Mouse (Mus musculus) testis, adult 2 months (tissue): ENCODE results near the gene Sp9.

Experiments used
- CTCF ChIP-seq: fragments of 200-500 bp; IDR thresholded peaks from 2 replicates; pipeline ENCODE4 v1.5.1; 2012; ENCODE audit warnings: low read depth, mild to moderate bottlenecking, inconsistent platforms, low read length, moderate library complexity; ENCODE audit not compliant: control insufficient read depth, insufficient read depth, insufficient replicate concordance
- POLR2A ChIP-seq: fragments of 200-500 bp; IDR thresholded peaks from 2 replicates; pipeline ENCODE4 v1.6.1; 2012; ENCODE audit warnings: low read depth, mild to moderate bottlenecking, inconsistent platforms, low read length, moderate library complexity; ENCODE audit not compliant: control insufficient read depth

DNA sequence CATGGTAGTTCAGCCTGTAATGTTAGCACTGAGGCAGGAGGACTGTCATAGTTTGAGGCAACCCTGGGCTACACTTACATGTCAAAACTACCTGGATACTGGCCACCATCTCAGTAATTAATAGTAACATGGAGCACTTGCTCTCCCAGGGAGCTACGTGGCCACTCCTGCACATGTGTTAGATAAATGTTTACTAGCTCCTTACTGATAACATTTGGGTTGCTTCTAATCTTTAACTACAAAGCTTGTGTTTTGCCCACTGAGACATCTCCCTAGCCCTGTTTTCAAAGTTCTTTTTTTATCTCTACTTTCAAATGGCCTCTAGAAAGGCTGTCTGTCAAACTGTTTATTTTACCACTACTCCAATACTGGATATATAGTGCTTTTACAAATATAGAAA, 30.3 kb downstream of the Sp9 start:
- TF ChIP-seq CTCF: no peak
- no peak for TF ChIP-seq POLR2A
